Mouse (Mus musculus): ENCODE data around the gene Atp6ap1. TPM values are rescaled to one million over a fixed set of nuclear protein-coding genes. Genes with fewer than 3 reads are reported as not detected.
A peak's percentile ranks its signal among the peaks of the same experiment; 100 is the strongest.

The Atp6ap1 gene
- polyA plus RNA-seq, 1 experiment from 2014 or later, result 81.1 TPM

- peak; percentile 10; the same call in 1 of the 2 replicates for ATAC-seq (ENCODE audit: insufficient number of reproducible peaks, low FRiP score, low TSS enrichment, low read depth)
- Histone ChIP-seq H3K4me2 (ENCODE audit: low read depth, severe bottlenecking) (peak overlapping the region; percentile 63), H3K27ac (replicated peaks; ENCODE audit: low read depth, low read length) (no peak overlapping the region)
These were observed 13.8 kb upstream of the Atp6ap1 start for GRCm38 (mm10) chrX:74283092-74283437.

DNA sequence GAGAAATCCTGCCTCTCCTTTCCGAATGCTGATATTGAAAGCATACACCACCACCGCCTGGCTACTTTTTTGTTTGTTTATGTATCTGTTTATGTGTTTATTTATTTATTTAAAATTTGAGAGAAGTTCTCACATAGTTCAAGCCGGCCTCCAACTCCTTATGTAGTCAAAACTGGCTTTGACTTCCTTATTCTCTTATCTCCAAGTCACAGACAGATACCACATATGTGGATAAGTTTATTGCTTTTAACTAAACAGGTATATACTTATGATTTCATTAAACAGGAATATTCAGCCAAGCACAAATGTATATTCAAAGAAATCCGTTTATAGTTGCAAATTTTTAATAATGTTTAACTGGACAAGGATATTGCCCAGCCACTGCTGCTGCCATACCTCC, 3.5 kb upstream of the Atp6ap1 start:
- H3K4me3 ChIP-seq (ENCODE audit: low read depth, low read length), result no peak overlapping the region
- H3K9me3 ChIP-seq (ENCODE audit: control insufficient read depth, low read length), result no peaks in the 10 kb centered on the region
- no peaks in the 10 kb centered on the region for H3K27me3 ChIP-seq (ENCODE audit: control insufficient read depth, insufficient read depth, low read length)
- H3K9ac ChIP-seq (ENCODE audit: low read length), result no peak overlapping the region
- no peak for ATAC-seq (ENCODE audit: insufficient number of reproducible peaks, low FRiP score, low TSS enrichment, low read depth)
- DNase-seq (ENCODE audit: low spot score), result no peak
- no peak overlapping the region for H3K4me2 ChIP-seq (ENCODE audit: low read depth, severe bottlenecking)
- 80% methylated on average over 4 of the region's 4 CpGs for WGBS
- H3K27ac ChIP-seq (replicated peaks; ENCODE audit: low read depth, low read length), result no peak overlapping the region
- no peaks in the 10 kb centered on the region for H3K36me3 ChIP-seq (ENCODE audit: control insufficient read depth, insufficient read depth, low read length)
- H3K4me1 ChIP-seq (ENCODE audit: control insufficient read depth, insufficient read depth, low read length), result no peaks in the 10 kb centered on the region

More at GRCm38 (mm10) chrX:74283092-74283437, 13.8 kb upstream of the Atp6ap1 start:
- no peaks in the 10 kb centered on the region for H3K36me3 ChIP-seq (ENCODE audit: control insufficient read depth, insufficient read depth, low read length)
- H3K9ac ChIP-seq (ENCODE audit: low read length), result peak overlapping the region; percentile 70
- no peak for DNase-seq (ENCODE audit: low spot score)
- no peaks in the 10 kb centered on the region for H3K4me1 ChIP-seq (ENCODE audit: control insufficient read depth, insufficient read depth, low read length)
- WGBS, result 50% methylated on average over 5 of the region's 5 CpGs
- H3K4me3 ChIP-seq (ENCODE audit: low read depth, low read length), result peak overlapping the region; percentile 60
- H3K9me3 ChIP-seq (ENCODE audit: control insufficient read depth, low read length), result no peaks in the 10 kb centered on the region
- no peaks in the 10 kb centered on the region for H3K27me3 ChIP-seq (ENCODE audit: control insufficient read depth, insufficient read depth, low read length)

GRCm38 (mm10) chrX:74298348-74298747, 1.5 kb downstream of the Atp6ap1 start:
- Histone ChIP-seq H3K9me3 (ENCODE audit: control insufficient read depth, low read length) (no peaks in the 10 kb centered on the region), H3K27ac (replicated peaks; ENCODE audit: low read depth, low read length) (no peak overlapping the region), H3K4me2 (ENCODE audit: low read depth, severe bottlenecking) (no peak overlapping the region), H3K4me1 (ENCODE audit: control insufficient read depth, insufficient read depth, low read length) (no peaks in the 10 kb centered on the region), H3K36me3 (ENCODE audit: control insufficient read depth, insufficient read depth, low read length) (no peaks in the 10 kb centered on the region), H3K27me3 (ENCODE audit: control insufficient read depth, insufficient read depth, low read length) (no peaks in the 10 kb centered on the region), H3K9ac (ENCODE audit: low read length) (no peak overlapping the region), H3K4me3 (ENCODE audit: low read depth, low read length) (no peak overlapping the region)
- no peak for ATAC-seq (ENCODE audit: insufficient number of reproducible peaks, low FRiP score, low TSS enrichment, low read depth)
- 85% methylated on average over 1 of the region's 1 CpGs for WGBS
- no peak for DNase-seq (ENCODE audit: low spot score)

- Histone ChIP-seq H3K36me3 (ENCODE audit: control insufficient read depth, insufficient read depth, low read length) (no peaks in the 10 kb centered on the region), H3K27ac (replicated peaks; ENCODE audit: low read depth, low read length) (no peak overlapping the region)
- WGBS, result 88% methylated on average over 3 of the region's 3 CpGs
These were observed 2.8 kb downstream of the Atp6ap1 start for GRCm38 (mm10) chrX:74299721-74300120.

GRCm38 (mm10) chrX:74304867-74305700, 8.2 kb downstream of the Atp6ap1 start, which contains the start of gene Gdi1:
Gdi1 (plus strand) TSS chrX:74304998.
- 0 out of 2 replicates have a peak, but pooled peaks cover 4% of the 10 kb centered on the region for H3K36me3 ChIP-seq (ENCODE audit: control insufficient read depth, insufficient read depth, low read length)
- H3K4me3 ChIP-seq (ENCODE audit: low read depth, low read length), result peak within 1 kb of the TSS; percentile 54
- no peaks in the 10 kb centered on the region for H3K27me3 ChIP-seq (ENCODE audit: control insufficient read depth, insufficient read depth, low read length)
- peak within 1 kb of the TSS; percentile 63 for H3K9ac ChIP-seq (ENCODE audit: low read length)
- peak within 1 kb of the TSS; percentile 74 for H3K4me2 ChIP-seq (ENCODE audit: low read depth, severe bottlenecking)
- peak; percentile 76 for ATAC-seq (ENCODE audit: insufficient number of reproducible peaks, low FRiP score, low TSS enrichment, low read depth)
- no peaks in the 10 kb centered on the region for H3K9me3 ChIP-seq (ENCODE audit: control insufficient read depth, low read length)
- peak within 1 kb of the TSS; percentile 68; the same call in 1 of the 2 replicates for H3K27ac ChIP-seq (replicated peaks; ENCODE audit: low read depth, low read length)
- 24% methylated on average over 40 of the region's 41 CpGs for WGBS
- H3K4me1 ChIP-seq (ENCODE audit: control insufficient read depth, insufficient read depth, low read length), result no peaks in the 10 kb centered on the region
- peak; percentile 84 for DNase-seq (ENCODE audit: low spot score)

More at GRCm38 (mm10) chrX:74299721-74300120, 2.8 kb downstream of the Atp6ap1 start:
- H3K27me3 ChIP-seq (ENCODE audit: control insufficient read depth, insufficient read depth, low read length), result no peaks in the 10 kb centered on the region
- no peaks in the 10 kb centered on the region for H3K4me1 ChIP-seq (ENCODE audit: control insufficient read depth, insufficient read depth, low read length)
- DNase-seq (ENCODE audit: low spot score), result no peak
- no peaks in the 10 kb centered on the region for H3K9me3 ChIP-seq (ENCODE audit: control insufficient read depth, low read length)
- no peak overlapping the region for H3K4me3 ChIP-seq (ENCODE audit: low read depth, low read length)
- no peak for ATAC-seq (ENCODE audit: insufficient number of reproducible peaks, low FRiP score, low TSS enrichment, low read depth)
- H3K9ac ChIP-seq (ENCODE audit: low read length), result no peak overlapping the region
- no peak overlapping the region for H3K4me2 ChIP-seq (ENCODE audit: low read depth, severe bottlenecking)

GRCm38 (mm10) chrX:74312540-74313464, 15.9 kb downstream of the Atp6ap1 start, which contains the start of gene Fam50a:
Fam50a (plus strand) TSS chrX:74313033.
- DNase-seq (ENCODE audit: low spot score), result peak; percentile 84
- 30% methylated on average over 51 of the region's 59 CpGs for WGBS
- Histone ChIP-seq H3K27me3 (ENCODE audit: control insufficient read depth, insufficient read depth, low read length) (no peaks in the 10 kb centered on the region), H3K4me2 (ENCODE audit: low read depth, severe bottlenecking) (peak within 1 kb of the TSS; percentile 67), H3K36me3 (ENCODE audit: control insufficient read depth, insufficient read depth, low read length) (0 out of 2 replicates have a peak, but pooled peaks cover 3% of the 10 kb centered on the region), H3K27ac (replicated peaks; ENCODE audit: low read depth, low read length) (no peak within 1 kb of the TSS), H3K9me3 (ENCODE audit: control insufficient read depth, low read length) (no peaks in the 10 kb centered on the region), H3K4me3 (ENCODE audit: low read depth, low read length) (peak within 1 kb of the TSS; percentile 49), H3K4me1 (ENCODE audit: control insufficient read depth, insufficient read depth, low read length) (no peaks in the 10 kb centered on the region), H3K9ac (ENCODE audit: low read length) (peak within 1 kb of the TSS; percentile 65)
- ATAC-seq (ENCODE audit: insufficient number of reproducible peaks, low FRiP score, low TSS enrichment, low read depth), result peak; percentile 95

- DNase-seq (ENCODE audit: low spot score), result peak; percentile 80
- Histone ChIP-seq H3K9me3 (ENCODE audit: control insufficient read depth, low read length) (no peaks in the 10 kb centered on the region), H3K9ac (ENCODE audit: low read length) (peak within 1 kb of the TSS; percentile 63), H3K4me3 (ENCODE audit: low read depth, low read length) (peak within 1 kb of the TSS; percentile 45), H3K4me2 (ENCODE audit: low read depth, severe bottlenecking) (peak within 1 kb of the TSS; percentile 58), H3K36me3 (ENCODE audit: control insufficient read depth, insufficient read depth, low read length) (no peaks in the 10 kb centered on the region; the same call in 1 of the 2 replicates), H3K27me3 (ENCODE audit: control insufficient read depth, insufficient read depth, low read length) (no peaks in the 10 kb centered on the region), H3K4me1 (ENCODE audit: control insufficient read depth, insufficient read depth, low read length) (no peaks in the 10 kb centered on the region), H3K27ac (replicated peaks; ENCODE audit: low read depth, low read length) (peak within 1 kb of the TSS; percentile 52; the same call in 1 of the 2 replicates)
- WGBS, result 14% methylated on average over 18 of the region's 30 CpGs
- peak; percentile 91 for ATAC-seq (ENCODE audit: insufficient number of reproducible peaks, low FRiP score, low TSS enrichment, low read depth)
These were observed 31.8 kb downstream of the Atp6ap1 start, which contains the start of gene Plxna3 for GRCm38 (mm10) chrX:74328725-74329161. Plxna3 (plus strand) TSS chrX:74329066.

GRCm38 (mm10) chrX:74329215-74329671, 32.3 kb downstream of the Atp6ap1 start:
- WGBS, result 22% methylated on average over 10 of the region's 10 CpGs
- no peak overlapping the region for H3K27ac ChIP-seq (replicated peaks; ENCODE audit: low read depth, low read length)

More at GRCm38 (mm10) chrX:74329215-74329671, 32.3 kb downstream of the Atp6ap1 start:
- peak; percentile 57 for ATAC-seq (ENCODE audit: insufficient number of reproducible peaks, low FRiP score, low TSS enrichment, low read depth)
- H3K9me3 ChIP-seq (ENCODE audit: control insufficient read depth, low read length), result no peaks in the 10 kb centered on the region
- H3K4me1 ChIP-seq (ENCODE audit: control insufficient read depth, insufficient read depth, low read length), result no peaks in the 10 kb centered on the region
- DNase-seq (ENCODE audit: low spot score), result no peak
- H3K36me3 ChIP-seq (ENCODE audit: control insufficient read depth, insufficient read depth, low read length), result no peaks in the 10 kb centered on the region; the same call in 1 of the 2 replicates
- no peaks in the 10 kb centered on the region for H3K27me3 ChIP-seq (ENCODE audit: control insufficient read depth, insufficient read depth, low read length)
- H3K4me2 ChIP-seq (ENCODE audit: low read depth, severe bottlenecking), result peak overlapping the region; percentile 58
- H3K9ac ChIP-seq (ENCODE audit: low read length), result peak overlapping the region; percentile 63
- H3K4me3 ChIP-seq (ENCODE audit: low read depth, low read length), result peak overlapping the region; percentile 45

All from limb, embryonic 11.5 days (tissue).